Mouse (Mus musculus) hindbrain, embryonic 16.5 days (tissue): ENCODE measurements around the gene Kcnh7. TPM values are rescaled to one million over a fixed set of nuclear protein-coding genes. Genes with fewer than 3 reads are reported as not detected.

Experiments used
- ATAC-seq: fragments of 200-750 bp; cut with Nextera tagmentation; 2 replicates; pipeline ENCODE4 v1.8.0; 2017; ENCODE audit warnings: moderate TSS enrichment, moderate library complexity
- H3K27ac ChIP-seq: fragments of 300-500 bp; sonication (generic); 2 replicates; pipeline ENCODE4 v1.5.1; 2014; ENCODE audit warnings: low read depth, mild to moderate bottlenecking, control low read depth, low read length, moderate library complexity
- H3K27me3 ChIP-seq: fragments of 300-500 bp; sonication (generic); replicated peaks from 2 replicates; pipeline ENCODE4 v1.6.1; 2014; ENCODE audit warnings: low read length; ENCODE audit not compliant: control insufficient read depth, insufficient read depth
- H3K36me3 ChIP-seq: fragments of 300-500 bp; sonication (generic); 2 replicates; pipeline ENCODE4 v1.6.1; 2014; ENCODE audit warnings: mild to moderate bottlenecking, low read length, moderate library complexity, mixed read lengths; ENCODE audit not compliant: control insufficient read depth, insufficient read depth
- H3K4me1 ChIP-seq: fragments of 300-500 bp; sonication (generic); 2 replicates; pipeline ENCODE4 v1.6.1; 2014; ENCODE audit warnings: low read depth, low read length; ENCODE audit not compliant: control insufficient read depth, insufficient read depth
- H3K4me2 ChIP-seq: fragments of 300-500 bp; sonication (generic); 2 replicates; pipeline ENCODE4 v1.6.1; 2014; ENCODE audit warnings: mild to moderate bottlenecking, low read length, control low read depth, moderate library complexity
- H3K4me3 ChIP-seq: fragments of 300-500 bp; sonication (generic); 2 replicates; pipeline ENCODE4 v1.5.1; 2014; ENCODE audit warnings: mild to moderate bottlenecking, low read length, control low read depth, moderate library complexity
- H3K9ac ChIP-seq: fragments of 300-500 bp; sonication (generic); 2 replicates; pipeline ENCODE4 v1.6.1; 2014; ENCODE audit warnings: low read depth, mild to moderate bottlenecking, control low read depth, low read length, moderate library complexity
- H3K9me3 ChIP-seq: fragments of 300-500 bp; sonication (generic); 2 replicates; pipeline ENCODE4 v1.6.1; 2014; ENCODE audit warnings: mild to moderate bottlenecking, low read length, moderate library complexity; ENCODE audit not compliant: control insufficient read depth
- WGBS: fragments of 180-500 bp; shearing (Covaris S2); extraction: QIAGEN DNeasy Blood & Tissue Kit; methylation state at CpG from one replicate; pipeline ENCODE4 v1.1.7; 2014; 5-methylcytosine and 5-hydroxymethylcytosine counted together
- polyA plus RNA-seq: library from polyadenylated mRNA; unstranded; fragments of >200 nt; fragmentation: Nextera tagmentation; extraction: Ambion mirVana; gene quantifications from 2 replicates; pipeline ENCODE4 v1.2.1, GENCODE M21; 2015

Kcnh7 gene
- polyA plus RNA-seq, 1 experiment from 2014 or later, result 9.4 TPM

GRCm38 (mm10) chr2:62997692-62998091 is 186.4 kb downstream of the Kcnh7 start:
- H3K9ac ChIP-seq, result no peak overlapping the region
- H3K36me3 ChIP-seq, result no peaks in the 10 kb centered on the region
- no peaks in the 10 kb centered on the region for H3K9me3 ChIP-seq
- 70% methylated on average over 2 of the region's 2 CpGs for WGBS
- no peaks in the 10 kb centered on the region for H3K27me3 ChIP-seq
- H3K4me3 ChIP-seq, result no peak overlapping the region
- no peak overlapping the region for H3K4me2 ChIP-seq
- no peaks in the 10 kb centered on the region; the same call in 1 of the 2 replicates for H3K4me1 ChIP-seq
- ATAC-seq, result no peak
- H3K27ac ChIP-seq, result no peak overlapping the region

GRCm38 (mm10) chr2:62988616-62989015 is 195.5 kb downstream of the Kcnh7 start:
- no peak for ATAC-seq
- Histone ChIP-seq H3K9ac (no peak overlapping the region), H3K4me3 (no peak overlapping the region), H3K4me2 (no peak overlapping the region), H3K36me3 (no peaks in the 10 kb centered on the region), H3K27ac (no peak overlapping the region), H3K4me1 (no peaks in the 10 kb centered on the region), H3K27me3 (no peaks in the 10 kb centered on the region), H3K9me3 (no peaks in the 10 kb centered on the region)

GRCm38 (mm10) chr2:62983936-62984335 is 200.2 kb downstream of the Kcnh7 start:
- H3K9ac ChIP-seq, result no peak overlapping the region
- H3K27ac ChIP-seq, result no peak overlapping the region
- no peak overlapping the region for H3K4me2 ChIP-seq
- no peaks in the 10 kb centered on the region for H3K27me3 ChIP-seq
- WGBS, result 54% methylated on average over 2 of the region's 2 CpGs
- no peaks in the 10 kb centered on the region for H3K4me1 ChIP-seq
- ATAC-seq, result no peak
- no peak overlapping the region for H3K4me3 ChIP-seq
- H3K36me3 ChIP-seq, result no peaks in the 10 kb centered on the region
- H3K9me3 ChIP-seq, result no peaks in the 10 kb centered on the region

- H3K9me3 ChIP-seq, result no peaks in the 10 kb centered on the region
- no peak overlapping the region for H3K9ac ChIP-seq
- no peaks in the 10 kb centered on the region for H3K36me3 ChIP-seq
- 83% methylated on average over 1 of the region's 1 CpGs for WGBS
- no peaks in the 10 kb centered on the region for H3K4me1 ChIP-seq
- H3K27me3 ChIP-seq, result no peaks in the 10 kb centered on the region
- no peak overlapping the region for H3K4me2 ChIP-seq
- H3K4me3 ChIP-seq, result no peak overlapping the region
- H3K27ac ChIP-seq, result no peak overlapping the region
- ATAC-seq, result no peak
Observed at GRCm38 (mm10) chr2:62935273-62935874, 248.7 kb downstream of the Kcnh7 start.

GRCm38 (mm10) chr2:62928494-62928893 is 255.6 kb downstream of the Kcnh7 start:
- no peak for ATAC-seq
- no peaks in the 10 kb centered on the region for H3K27me3 ChIP-seq
- H3K4me2 ChIP-seq, result no peak overlapping the region
- no peaks in the 10 kb centered on the region for H3K4me1 ChIP-seq
- H3K27ac ChIP-seq, result no peak overlapping the region
- H3K9me3 ChIP-seq, result no peaks in the 10 kb centered on the region
- no peak overlapping the region for H3K9ac ChIP-seq
- 87% methylated on average over 3 of the region's 3 CpGs for WGBS
- H3K4me3 ChIP-seq, result no peak overlapping the region
- H3K36me3 ChIP-seq, result no peaks in the 10 kb centered on the region

- no peak overlapping the region for H3K4me3 ChIP-seq
- H3K9ac ChIP-seq, result no peak overlapping the region
- 47% methylated on average over 3 of the region's 3 CpGs for WGBS
- no peaks in the 10 kb centered on the region for H3K9me3 ChIP-seq
- no peak for ATAC-seq
- H3K4me1 ChIP-seq, result no peaks in the 10 kb centered on the region
- no peaks in the 10 kb centered on the region for H3K27me3 ChIP-seq
- H3K27ac ChIP-seq, result no peak overlapping the region
- H3K36me3 ChIP-seq, result no peaks in the 10 kb centered on the region
- H3K4me2 ChIP-seq, result no peak overlapping the region
Observed at GRCm38 (mm10) chr2:62928065-62928464, 256.0 kb downstream of the Kcnh7 start.

- Histone ChIP-seq H3K27ac (no peak overlapping the region), H3K36me3 (no peaks in the 10 kb centered on the region), H3K27me3 (no peaks in the 10 kb centered on the region), H3K9me3 (no peaks in the 10 kb centered on the region), H3K4me1 (no peaks in the 10 kb centered on the region), H3K4me2 (no peak overlapping the region), H3K9ac (no peak overlapping the region), H3K4me3 (no peak overlapping the region)
- no peak for ATAC-seq
- 66% methylated on average over 4 of the region's 4 CpGs for WGBS
Observed at GRCm38 (mm10) chr2:62923803-62924202, 260.3 kb downstream of the Kcnh7 start.

GRCm38 (mm10) chr2:62907688-62908087 is 276.4 kb downstream of the Kcnh7 start:
- no peaks in the 10 kb centered on the region for H3K4me1 ChIP-seq
- WGBS, result 82% methylated on average over 3 of the region's 3 CpGs
- H3K4me3 ChIP-seq, result no peak overlapping the region
- no peak overlapping the region for H3K4me2 ChIP-seq
- H3K9me3 ChIP-seq, result no peaks in the 10 kb centered on the region
- no peak overlapping the region for H3K27ac ChIP-seq
- H3K36me3 ChIP-seq, result no peaks in the 10 kb centered on the region
- H3K9ac ChIP-seq, result no peak overlapping the region
- ATAC-seq, result no peak
- H3K27me3 ChIP-seq, result no peaks in the 10 kb centered on the region

GRCm38 (mm10) chr2:62902363-62903353 is 281.4 kb downstream of the Kcnh7 start:
- ATAC-seq, result no peak
- WGBS, result 69% methylated on average over 1 of the region's 1 CpGs
- Histone ChIP-seq H3K4me2 (no peak overlapping the region), H3K27ac (no peak overlapping the region), H3K9me3 (no peaks in the 10 kb centered on the region), H3K4me3 (no peak overlapping the region), H3K4me1 (no peaks in the 10 kb centered on the region), H3K9ac (no peak overlapping the region), H3K27me3 (no peaks in the 10 kb centered on the region), H3K36me3 (no peaks in the 10 kb centered on the region)
